Comparison of ENCODE assay signal across 18 mouse cellular contexts in genomic region chr1:91875042-91875720, GRCm38 (mm10).
DNase-seq lines count a peak whose midpoint lies in the region; ATAC-seq and TF ChIP-seq lines count a peak whose summit lies in the region.
"Had no signal": no experiment of that assay in that cellular context is flagged by ENCODE, and none has a peak within 500 bp of the region (broad histone marks: within the 10 kb centered on the region; RNA-seq: fewer than 3 reads in every experiment).

No protein-coding gene starts in this region.

- 0 out of 2 replicates have a peak, but pooled peaks have one; percentile 2 for ATAC-seq in heart, embryonic 12.5 days (ENCODE audit: insufficient number of reproducible peaks, low FRiP score)
- ATAC-seq in heart, embryonic 11.5 days (replicated peaks; ENCODE audit: insufficient number of reproducible peaks, low FRiP score, low TSS enrichment) = no peak
- peak; percentile 6; the same call in 1 of the 2 replicates for ATAC-seq in intestine, postnatal 0 days
- no peak for ATAC-seq in intestine, embryonic 15.5 days
- 0 out of 2 replicates have a peak, but pooled peaks have one; percentile 7 for ATAC-seq in midbrain, embryonic 11.5 days (ENCODE audit: low FRiP score)
- ATAC-seq in midbrain, embryonic 13.5 days = no peak
- ATAC-seq: forebrain, embryonic 13.5 days; midbrain, embryonic 15.5 days had no signal

- no peak overlapping the region for H3K4me2 ChIP-seq in heart, embryonic 12.5 days
- H3K4me2 ChIP-seq in heart, embryonic 11.5 days = no peak overlapping the region
- H3K4me2 ChIP-seq in intestine, postnatal 0 days (replicated peaks; ENCODE audit: low read depth) = no peak overlapping the region
- H3K4me2 ChIP-seq in intestine, embryonic 15.5 days (replicated peaks) = no peak overlapping the region
- no peak overlapping the region for H3K4me2 ChIP-seq in midbrain, embryonic 11.5 days
- H3K4me2 ChIP-seq in midbrain, embryonic 13.5 days (replicated peaks) = no peak overlapping the region
- H3K4me2 ChIP-seq: forebrain, embryonic 13.5 days; hindbrain, embryonic 12.5 days; limb, embryonic 13.5 days; liver, embryonic 11.5 days; midbrain, embryonic 15.5 days; neural tube, embryonic 15.5 days had no signal

- DNase-seq in midbrain, embryonic 11.5 days (ENCODE audit: low spot score, missing footprints) = no peak
- no peak for DNase-seq in right cerebral cortex, adult 2 months (ENCODE audit: low spot score in 2 of 2)

- H3K4me3 ChIP-seq in heart, embryonic 12.5 days = no peak overlapping the region
- H3K4me3 ChIP-seq in heart, embryonic 11.5 days (ENCODE audit: low read depth, low read length) = no peak overlapping the region
- no peak overlapping the region for H3K4me3 ChIP-seq in intestine, postnatal 0 days (ENCODE audit: low read depth, low read length)
- H3K4me3 ChIP-seq in intestine, embryonic 15.5 days (replicated peaks) = no peak overlapping the region
- no peak overlapping the region for H3K4me3 ChIP-seq in midbrain, embryonic 11.5 days (ENCODE audit: low read depth, low read length)
- H3K4me3 ChIP-seq in midbrain, embryonic 13.5 days (replicated peaks) = no peak overlapping the region
- H3K4me3 ChIP-seq: erythroblast, embryonic 14.5 days; forebrain, embryonic 13.5 days; hindbrain, embryonic 12.5 days; layer of hippocampus, adult 2 months; left cerebral cortex, adult 2 months; limb, embryonic 13.5 days; midbrain, embryonic 15.5 days; neural tube, embryonic 15.5 days had no signal

- no peaks in the 10 kb centered on the region for H3K36me3 ChIP-seq in heart, embryonic 12.5 days
- H3K36me3 ChIP-seq in heart, embryonic 11.5 days (ENCODE audit: control insufficient read depth, insufficient read depth, low read length) = no peaks in the 10 kb centered on the region
- no peaks in the 10 kb centered on the region for H3K36me3 ChIP-seq in intestine, postnatal 0 days (ENCODE audit: control insufficient read depth, insufficient read depth)
- H3K36me3 ChIP-seq in intestine, embryonic 15.5 days = no peaks in the 10 kb centered on the region
- no peaks in the 10 kb centered on the region for H3K36me3 ChIP-seq in midbrain, embryonic 11.5 days (ENCODE audit: control insufficient read depth, insufficient read depth, low read length)
- H3K36me3 ChIP-seq in midbrain, embryonic 13.5 days = no peaks in the 10 kb centered on the region
- H3K36me3 ChIP-seq: hindbrain, embryonic 12.5 days; limb, embryonic 13.5 days; midbrain, embryonic 15.5 days; neural tube, embryonic 15.5 days had no signal

- peaks cover 2% of the 10 kb centered on the region; the same call in 1 of the 2 replicates for H3K27me3 ChIP-seq in heart, embryonic 12.5 days (replicated peaks)
- no peaks in the 10 kb centered on the region for H3K27me3 ChIP-seq in heart, embryonic 11.5 days (ENCODE audit: control insufficient read depth, insufficient read depth, low read length)
- H3K27me3 ChIP-seq in intestine, postnatal 0 days (replicated peaks; ENCODE audit: control insufficient read depth, insufficient read depth, low read length) = no peaks in the 10 kb centered on the region
- no peaks in the 10 kb centered on the region for H3K27me3 ChIP-seq in intestine, embryonic 15.5 days (replicated peaks)
- H3K27me3 ChIP-seq in midbrain, embryonic 11.5 days (ENCODE audit: control insufficient read depth, insufficient read depth, low read length) = no peaks in the 10 kb centered on the region
- no peaks in the 10 kb centered on the region for H3K27me3 ChIP-seq in midbrain, embryonic 13.5 days
- H3K27me3 ChIP-seq: forebrain, embryonic 13.5 days; hindbrain, embryonic 12.5 days; midbrain, embryonic 15.5 days; neural tube, embryonic 15.5 days had no signal

- H3K9ac ChIP-seq in heart, embryonic 12.5 days = no peak overlapping the region
- H3K9ac ChIP-seq in heart, embryonic 11.5 days (ENCODE audit: low read depth, low read length) = no peak overlapping the region
- H3K9ac ChIP-seq in intestine, postnatal 0 days (ENCODE audit: low read depth, low read length) = no peak overlapping the region
- H3K9ac ChIP-seq in intestine, embryonic 15.5 days = no peak overlapping the region
- H3K9ac ChIP-seq in midbrain, embryonic 11.5 days (ENCODE audit: low read length) = no peak overlapping the region
- no peak overlapping the region for H3K9ac ChIP-seq in midbrain, embryonic 13.5 days (replicated peaks)
- H3K9ac ChIP-seq: forebrain, embryonic 13.5 days; hindbrain, embryonic 12.5 days; limb, embryonic 13.5 days; midbrain, embryonic 15.5 days; neural tube, embryonic 15.5 days had no signal

- WGBS in heart, embryonic 12.5 days = 65% methylated on average over 7 of the region's 7 CpGs
- WGBS in heart, embryonic 11.5 days (ENCODE audit: insufficient replicate concordance) = 68% methylated on average over 7 of the region's 7 CpGs
- 77% methylated on average over 7 of the region's 7 CpGs for WGBS in intestine, postnatal 0 days
- 81% methylated on average over 7 of the region's 7 CpGs for WGBS in intestine, embryonic 15.5 days
- 77% methylated on average over 7 of the region's 7 CpGs for WGBS in midbrain, embryonic 11.5 days
- 79% methylated on average over 7 of the region's 7 CpGs for WGBS in midbrain, embryonic 13.5 days

- peaks cover 38% of the 10 kb centered on the region for H3K4me1 ChIP-seq in heart, embryonic 12.5 days (replicated peaks)
- peaks cover 14% of the 10 kb centered on the region for H3K4me1 ChIP-seq in heart, embryonic 11.5 days (ENCODE audit: control insufficient read depth, insufficient read depth, low read length)
- no peaks in the 10 kb centered on the region for H3K4me1 ChIP-seq in intestine, postnatal 0 days (replicated peaks; ENCODE audit: control insufficient read depth, insufficient read depth, low read length)
- peaks cover 33% of the 10 kb centered on the region for H3K4me1 ChIP-seq in intestine, embryonic 15.5 days (replicated peaks)
- H3K4me1 ChIP-seq in midbrain, embryonic 11.5 days (ENCODE audit: control insufficient read depth, insufficient read depth, low read length) = no peaks in the 10 kb centered on the region
- H3K4me1 ChIP-seq in midbrain, embryonic 13.5 days (replicated peaks) = no peaks in the 10 kb centered on the region
- H3K4me1 ChIP-seq: forebrain, embryonic 13.5 days; midbrain, embryonic 15.5 days had no signal

- no peak for TF ChIP-seq CTCF in intestine, postnatal 0 days (IDR thresholded peaks at IDR 0.05; ENCODE audit: low read depth)

- H3K27ac ChIP-seq in heart, embryonic 12.5 days (ENCODE audit: poor library complexity, severe bottlenecking) = no peak overlapping the region
- H3K27ac ChIP-seq in heart, embryonic 11.5 days (ENCODE audit: low read depth, low read length) = no peak overlapping the region
- H3K27ac ChIP-seq in intestine, postnatal 0 days (ENCODE audit: low read depth, low read length) = no peak overlapping the region
- no peak overlapping the region for H3K27ac ChIP-seq in intestine, embryonic 15.5 days
- H3K27ac ChIP-seq in midbrain, embryonic 11.5 days (ENCODE audit: low read depth, low read length) = no peak overlapping the region
- no peak overlapping the region for H3K27ac ChIP-seq in midbrain, embryonic 13.5 days
- H3K27ac ChIP-seq: forebrain, embryonic 13.5 days; hindbrain, embryonic 12.5 days; hindbrain, postnatal 0 days; layer of hippocampus, adult 2 months; left cerebral cortex, adult 2 months; limb, embryonic 13.5 days; macrophage; midbrain, embryonic 15.5 days; neural tube, embryonic 15.5 days had no signal

- H3K9me3 ChIP-seq in heart, embryonic 12.5 days (replicated peaks) = no peaks in the 10 kb centered on the region
- H3K9me3 ChIP-seq in heart, embryonic 11.5 days (replicated peaks; ENCODE audit: control insufficient read depth, low read length) = no peaks in the 10 kb centered on the region
- no peaks in the 10 kb centered on the region for H3K9me3 ChIP-seq in intestine, postnatal 0 days (ENCODE audit: control insufficient read depth)
- H3K9me3 ChIP-seq in intestine, embryonic 15.5 days = no peaks in the 10 kb centered on the region
- H3K9me3 ChIP-seq in midbrain, embryonic 11.5 days (ENCODE audit: control insufficient read depth, low read length) = no peaks in the 10 kb centered on the region
- no peaks in the 10 kb centered on the region for H3K9me3 ChIP-seq in midbrain, embryonic 13.5 days
- H3K9me3 ChIP-seq: forebrain, embryonic 13.5 days; hindbrain, embryonic 12.5 days; limb, embryonic 13.5 days; midbrain, embryonic 15.5 days; neural tube, embryonic 15.5 days had no signal

Comparison
In these comparisons a context has a peak if more than half of its experiments do, and no peak if none do; other contexts are left out.
1. ATAC-seq: peak in heart, embryonic 12.5 days (single experiment), intestine, postnatal 0 days (single experiment) and midbrain, embryonic 11.5 days (single experiment); none in heart, embryonic 11.5 days (single experiment), intestine, embryonic 15.5 days (single experiment) and midbrain, embryonic 13.5 days (single experiment).